Mouse (Mus musculus) MEL (cell line): ENCODE data around the gene Ttc25. TPM values are rescaled to one million over a fixed set of nuclear protein-coding genes. Genes with fewer than 3 reads are reported as not detected.

Experiments used
- DNase-seq: peaks from one replicate; pipeline ENCODE4 v3.0.0; 2011; ENCODE audit warnings: low read depth, low spot score
- H3K27ac ChIP-seq: 2 replicates; pipeline ENCODE4 v1.5.1; 2012; ENCODE audit warnings: low read depth, mild to moderate bottlenecking, control low read depth, low read length, moderate library complexity; ENCODE audit not compliant: control insufficient read depth
- H3K27me3 ChIP-seq, 2 experiments: fragments of 150-350 bp in 1 of 2; sonication (generic) in 1 of 2; 2 replicates each; pipeline ENCODE4 v1.6.1; 2012; ENCODE audit warnings: low read length in 2 of 2, mild to moderate bottlenecking in 2 of 2, improper control_type of control experiment in 1 of 2, moderate library complexity in 1 of 2; ENCODE audit not compliant: insufficient read depth in 2 of 2, control insufficient read depth in 1 of 2
- H3K36me3 ChIP-seq, 2 experiments: 2 replicates each; pipeline ENCODE4 v1.6.1; 2012 to 2014; ENCODE audit warnings: low read length in 2 of 2, improper control_type of control experiment in 1 of 2, inconsistent platforms in 1 of 2, mild to moderate bottlenecking in 1 of 2; ENCODE audit not compliant: insufficient read depth in 2 of 2, control insufficient read depth in 1 of 2
- H3K4me1 ChIP-seq, 2 experiments: fragments of 150-350 bp in 1 of 2; sonication (generic) in 1 of 2; 2 replicates each; pipeline ENCODE4 v1.6.1; 2012; ENCODE audit warnings: low read length in 2 of 2, improper control_type of control experiment in 1 of 2, mild to moderate bottlenecking in 1 of 2; ENCODE audit not compliant: insufficient read depth in 2 of 2, control insufficient read depth in 1 of 2
- H3K4me3 ChIP-seq, 2 experiments: fragments of 150-350 bp in 1 of 2; sonication (generic) in 1 of 2; 2 replicates each; pipeline ENCODE4 v1.5.1; 2012; ENCODE audit warnings: low read depth in 2 of 2, low read length in 2 of 2, mild to moderate bottlenecking in 2 of 2, moderate library complexity in 2 of 2, control low read depth in 1 of 2, improper control_type of control experiment in 1 of 2; ENCODE audit not compliant: control insufficient read depth in 1 of 2, insufficient read depth in 1 of 2
- H3K79me2 ChIP-seq: 2 replicates; pipeline ENCODE4 v1.6.1; 2012; ENCODE audit warnings: mild to moderate bottlenecking, low read length, moderate library complexity; ENCODE audit not compliant: control insufficient read depth, poor library complexity, insufficient read depth
- H3K9ac ChIP-seq: 2 replicates; pipeline ENCODE4 v1.6.1; 2012; ENCODE audit warnings: low read depth, mild to moderate bottlenecking, control low read depth, low read length, moderate library complexity; ENCODE audit not compliant: control insufficient read depth, poor library complexity, severe bottlenecking
- H3K9me3 ChIP-seq: fragments of 150-350 bp; sonication (generic); replicated peaks from 2 replicates; pipeline ENCODE4 v1.6.1; 2012; ENCODE audit warnings: mild to moderate bottlenecking, low read length, improper control_type of control experiment, moderate library complexity; ENCODE audit not compliant: insufficient read depth
- CHD2 ChIP-seq: IDR thresholded peaks from 2 replicates; pipeline ENCODE4 v1.6.1; 2011; ENCODE audit warnings: low read length, improper control_type of control experiment
- CTCF ChIP-seq, 3 experiments: IDR thresholded peaks in 2 of 3; conservative IDR thresholded peaks in 1 of 3; 2 replicates each; pipeline ENCODE4 v1.5.1; 2011 to 2012; ENCODE audit warnings: low read length in 3 of 3, low read depth in 2 of 3, mild to moderate bottlenecking in 2 of 3, improper control_type of control experiment in 1 of 3, inconsistent platforms in 1 of 3, mixed read lengths in 1 of 3, moderate library complexity in 1 of 3; ENCODE audit not compliant: control insufficient read depth in 1 of 3, insufficient read depth in 1 of 3, poor library complexity in 1 of 3, severe bottlenecking in 1 of 3
- GABPA ChIP-seq: IDR thresholded peaks from 2 replicates; pipeline ENCODE4 v1.6.1; 2012; ENCODE audit warnings: low read depth, mild to moderate bottlenecking, inconsistent platforms, low read length, improper control_type of control experiment, moderate library complexity
- GATA1 ChIP-seq: IDR thresholded peaks from 2 replicates; pipeline ENCODE4 v1.6.1; 2011; ENCODE audit warnings: low read depth, low read length, improper control_type of control experiment
- KAT2A ChIP-seq: conservative IDR thresholded peaks from 2 replicates; pipeline ENCODE4 v1.6.1; 2012; ENCODE audit warnings: low read depth, low read length, improper control_type of control experiment, inconsistent platforms
- MAFK ChIP-seq: IDR thresholded peaks from 2 replicates; pipeline ENCODE4 v1.6.1; 2011; ENCODE audit warnings: low read depth, mild to moderate bottlenecking, low read length, improper control_type of control experiment, borderline replicate concordance
- MAX ChIP-seq: IDR thresholded peaks from 2 replicates; pipeline ENCODE4 v1.6.1; 2011; ENCODE audit warnings: low read length, improper control_type of control experiment
- MAZ ChIP-seq: IDR thresholded peaks from 2 replicates; pipeline ENCODE4 v1.6.1; 2012; ENCODE audit warnings: low read depth, mild to moderate bottlenecking, inconsistent platforms, low read length, improper control_type of control experiment
- MEF2A ChIP-seq: IDR thresholded peaks from 2 replicates; pipeline ENCODE4 v1.6.1; 2014; ENCODE audit warnings: low read depth, mild to moderate bottlenecking, inconsistent platforms, low read length, improper control_type of control experiment; ENCODE audit not compliant: poor library complexity, insufficient replicate concordance, severe bottlenecking; ENCODE audit errors: extremely low read depth
- MXI1 ChIP-seq: IDR thresholded peaks from 2 replicates; pipeline ENCODE4 v1.6.1; 2011; ENCODE audit warnings: mild to moderate bottlenecking, low read depth, low read length, improper control_type of control experiment
- MYC ChIP-seq: IDR thresholded peaks from 2 replicates; pipeline ENCODE4 v1.6.1; 2011; ENCODE audit warnings: low read depth, mild to moderate bottlenecking, low read length, improper control_type of control experiment, moderate library complexity
- POLR2A ChIP-seq, 2 experiments: IDR thresholded peaks; 2 replicates each; pipeline ENCODE4 v1.6.1; 2011 to 2012; ENCODE audit warnings: low read length in 2 of 2, mild to moderate bottlenecking in 2 of 2, control low read depth in 1 of 2, improper control_type of control experiment in 1 of 2, low read depth in 1 of 2, moderate library complexity in 1 of 2; ENCODE audit not compliant: control insufficient read depth in 1 of 2, insufficient read depth in 1 of 2, poor library complexity in 1 of 2
- POLR2AphosphoS2 ChIP-seq: IDR thresholded peaks from 2 replicates; pipeline ENCODE4 v1.6.1; 2011; ENCODE audit warnings: low read length, improper control_type of control experiment
- RAD21 ChIP-seq: IDR thresholded peaks from 2 replicates; pipeline ENCODE4 v1.6.1; 2011; ENCODE audit warnings: mild to moderate bottlenecking, low read depth, low read length, improper control_type of control experiment
- TAL1 ChIP-seq: IDR thresholded peaks from 2 replicates; pipeline ENCODE4 v1.6.1; 2012; ENCODE audit warnings: mild to moderate bottlenecking, inconsistent platforms, low read length, moderate library complexity, mixed read lengths
- TBP ChIP-seq: IDR thresholded peaks from 2 replicates; pipeline ENCODE4 v1.8.0; 2011; ENCODE audit warnings: low read depth, low read length, improper control_type of control experiment
- ZKSCAN1 ChIP-seq: IDR thresholded peaks from 2 replicates; pipeline ENCODE4 v1.6.1; 2012; ENCODE audit warnings: low read depth, mild to moderate bottlenecking, inconsistent platforms, low read length, improper control_type of control experiment, moderate library complexity
- ZMIZ1 ChIP-seq: IDR thresholded peaks from 2 replicates; pipeline ENCODE4 v1.6.1; 2012; ENCODE audit warnings: low read depth, mild to moderate bottlenecking, inconsistent platforms, low read length, improper control_type of control experiment, moderate library complexity
- ZNF384 ChIP-seq: IDR thresholded peaks from 2 replicates; pipeline ENCODE4 v1.6.1; 2012; ENCODE audit warnings: low read depth, mild to moderate bottlenecking, inconsistent platforms, low read length, improper control_type of control experiment
- polyA plus RNA-seq, 2 experiments: library from polyadenylated mRNA; stranded (reverse) in 1 of 2; unstranded in 1 of 2; fragments of >175 nt in 1 of 2; fragments of >200 nt in 1 of 2; gene quantifications; 2 replicates each; pipeline versions ENCODE4 v1.2.1 to v1.2.4; 2012; ENCODE audit warnings: low replicate concordance in 2 of 2, low read depth in 1 of 2; ENCODE audit not compliant: insufficient read length in 2 of 2, insufficient read depth in 1 of 2, missing spikeins in 1 of 2
- total RNA-seq: library from RNA; depleted of rRNA; stranded (reverse); fragments of 300-350 nt; gene quantifications from 2 replicates; pipeline ENCODE4 v1.2.3, GENCODE M21; 2012

Gene Ttc25
- total and polyA plus RNA-seq, 3 experiments: 0.46 to 0.92 TPM; not detected in 1

GRCm38 (mm10) chr11:100568692-100569091, 23.3 kb downstream of the Ttc25 start:
- no peak for TF ChIP-seq GATA1
- no peak for TF ChIP-seq RAD21
- TF ChIP-seq ZMIZ1: no peak
- TF ChIP-seq GABPA: no peak
- TF ChIP-seq MAX: no peak
- no peak for TF ChIP-seq TAL1
- no peak for TF ChIP-seq MEF2A
- TF ChIP-seq ZNF384: no peak
- TF ChIP-seq CHD2: no peak
- H3K27me3 ChIP-seq: no peaks in the 10 kb centered on the region
- no peak for DNase-seq
- H3K4me1 ChIP-seq: peaks cover 0 to 12% of the 10 kb centered on the region in 2 experiments; a peak in 2 of 4 replicates
- no peak overlapping the region for H3K4me3 ChIP-seq
- no peaks in the 10 kb centered on the region for H3K79me2 ChIP-seq
- H3K9me3 ChIP-seq: no peaks in the 10 kb centered on the region
- no peak overlapping the region for H3K27ac ChIP-seq
- no peak overlapping the region for H3K9ac ChIP-seq
- H3K36me3 ChIP-seq: no peaks in the 10 kb centered on the region

GRCm38 (mm10) chr11:100569789-100570188, 24.4 kb downstream of the Ttc25 start:
- peaks cover 0 to 4% of the 10 kb centered on the region in 2 experiments; a peak in 2 of 4 replicates for H3K36me3 ChIP-seq
- H3K27ac ChIP-seq: no peak overlapping the region
- H3K9me3 ChIP-seq: no peaks in the 10 kb centered on the region
- peaks cover 2 to 18% of the 10 kb centered on the region in 2 experiments; a peak in 3 of 4 replicates for H3K4me1 ChIP-seq
- H3K27me3 ChIP-seq: no peaks in the 10 kb centered on the region
- TF ChIP-seq MXI1: no peak
- TF ChIP-seq MAFK: no peak
- no peak for TF ChIP-seq POLR2A (IDR thresholded peaks at IDR 0.05; ENCODE audit: control insufficient read depth in 1 of 2, insufficient read depth in 1 of 2, low read depth in 1 of 2, low read length in 2 of 2, poor library complexity in 1 of 2)
- TF ChIP-seq ZMIZ1: no peak
- TF ChIP-seq KAT2A: no peak
- no peak for TF ChIP-seq TAL1
- TF ChIP-seq CTCF (IDR thresholded peaks at IDR 0.05 in 2 of 3, conservative IDR thresholded peaks at IDR 0.05 in 1 of 3; ENCODE audit: control insufficient read depth in 1 of 3, insufficient read depth in 1 of 3, low read depth in 2 of 3, low read length in 3 of 3, poor library complexity in 1 of 3, severe bottlenecking in 1 of 3): 0 out of 6 replicates have a peak, but pooled peaks of 1 of the 3 experiments have one; percentile 0
- no peak for TF ChIP-seq ZKSCAN1
- TF ChIP-seq MYC: no peak
- no peak for TF ChIP-seq POLR2AphosphoS2
- TF ChIP-seq MAZ: no peak
- TF ChIP-seq ZNF384: 0 out of 2 replicates have a peak, but pooled peaks have one; percentile 38
- no peak for TF ChIP-seq TBP
- peak; percentile 40 for DNase-seq
- H3K9ac ChIP-seq: no peak overlapping the region
- no peaks in the 10 kb centered on the region for H3K79me2 ChIP-seq
- no peak overlapping the region for H3K4me3 ChIP-seq
